Mouse (Mus musculus) CD4-positive, CD25-positive, alpha-beta regulatory T cell, adult 4 months (primary cell): ENCODE data around the gene Ermap. TPM values are rescaled to one million over a fixed set of nuclear protein-coding genes. Genes with fewer than 3 reads are reported as not detected.

Experiments
- ATAC-seq: one replicate; pipeline ENCODE4 v1.8.0; 2017
- polyA plus RNA-seq, 2 experiments: library from polyadenylated mRNA; unstranded; fragments of 100-300 nt; shearing (Covaris generic); gene quantifications; one replicate each; pipeline ENCODE4 v1.2.1; 2017

Gene Ermap
- polyA plus RNA-seq, 2 experiments from 2014 or later: not detected

DNA sequence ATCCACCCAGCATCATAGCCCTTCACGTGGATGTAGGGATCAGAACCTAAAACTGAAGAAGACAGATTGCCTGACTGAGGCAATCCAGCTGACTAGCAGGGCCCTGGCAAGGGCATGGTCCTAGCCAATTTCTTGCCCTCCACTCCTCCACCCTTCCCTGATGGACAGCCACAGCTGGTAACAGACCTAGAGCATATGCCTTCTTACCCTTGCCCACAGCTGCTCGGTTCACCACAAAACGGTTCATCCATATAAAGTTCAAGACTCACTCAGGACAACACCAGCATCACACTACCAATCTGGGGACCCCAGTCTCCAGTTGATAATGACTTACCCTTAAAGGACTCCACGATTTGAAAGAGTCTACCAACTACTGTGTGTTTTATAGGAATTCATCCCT, 4.0 kb downstream of the Ermap start:
- ATAC-seq: no peak

DNA sequence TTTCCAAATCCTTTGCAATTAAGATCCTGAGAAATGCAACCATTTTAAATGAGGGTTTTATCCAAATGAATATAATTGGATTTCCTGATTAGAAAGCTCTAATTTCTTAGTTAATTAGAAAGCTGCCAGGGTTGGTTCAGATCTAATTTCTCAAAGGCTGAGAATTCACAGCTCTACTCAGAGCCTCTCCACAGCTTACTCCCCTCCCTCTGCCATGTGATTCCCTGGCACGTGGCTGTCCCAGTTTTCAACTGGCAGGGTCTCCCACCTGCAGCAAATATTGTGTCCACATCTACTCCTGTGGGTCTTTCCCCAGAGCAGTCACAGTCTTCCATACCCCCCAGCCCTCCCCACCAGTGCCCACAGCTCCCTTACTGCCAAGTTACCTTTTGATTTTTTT, 6.3 kb downstream of the Ermap start:
- no peak for ATAC-seq

DNA sequence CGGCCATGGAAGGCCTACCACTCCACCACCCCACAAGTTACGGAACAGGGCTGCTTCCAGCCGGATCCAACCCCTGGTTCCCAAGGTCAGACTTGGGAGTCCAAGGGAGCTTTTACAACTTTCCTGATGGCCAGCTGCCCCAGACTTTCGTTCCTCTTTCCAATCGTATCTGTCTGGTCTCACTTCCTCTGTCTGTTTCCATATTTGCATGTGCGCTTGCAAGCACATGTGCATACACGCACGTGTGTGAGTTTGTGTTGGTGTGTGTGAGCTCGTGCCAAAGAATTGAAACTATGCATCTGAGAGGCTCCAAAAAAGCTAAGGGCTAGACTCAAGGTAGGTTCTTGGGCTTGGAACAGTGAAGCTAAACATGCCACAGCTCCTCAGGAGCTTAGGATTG, 8.4 kb downstream of the Ermap start:
- ATAC-seq: no peak

- ATAC-seq: no peak
Observed at GRCm38 (mm10) chr4:119180133-119180707, 9.6 kb downstream of the Ermap start.

DNA sequence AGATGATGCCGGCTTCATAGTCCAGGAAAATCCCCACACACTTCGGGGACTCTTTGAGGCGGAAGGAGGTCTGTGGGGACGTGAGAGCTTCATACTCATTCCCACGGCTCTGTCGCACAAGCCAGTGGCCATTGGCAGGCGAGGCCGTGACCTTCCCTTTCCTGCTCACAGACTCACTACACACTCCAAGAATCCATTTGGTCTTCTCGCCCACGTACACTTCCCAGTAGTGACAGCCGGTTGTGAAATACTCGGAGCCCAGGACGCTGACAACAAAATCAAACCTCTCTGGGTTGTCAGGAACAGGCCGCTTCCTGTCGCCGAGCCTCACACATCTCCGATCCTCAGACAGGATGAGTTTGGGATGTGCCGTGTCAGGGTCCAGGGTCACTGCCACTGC, 11.5 kb downstream of the Ermap start:
- no peak for ATAC-seq

GRCm38 (mm10) chr4:119177702-119178101, 12.1 kb downstream of the Ermap start:
- no peak for ATAC-seq

DNA sequence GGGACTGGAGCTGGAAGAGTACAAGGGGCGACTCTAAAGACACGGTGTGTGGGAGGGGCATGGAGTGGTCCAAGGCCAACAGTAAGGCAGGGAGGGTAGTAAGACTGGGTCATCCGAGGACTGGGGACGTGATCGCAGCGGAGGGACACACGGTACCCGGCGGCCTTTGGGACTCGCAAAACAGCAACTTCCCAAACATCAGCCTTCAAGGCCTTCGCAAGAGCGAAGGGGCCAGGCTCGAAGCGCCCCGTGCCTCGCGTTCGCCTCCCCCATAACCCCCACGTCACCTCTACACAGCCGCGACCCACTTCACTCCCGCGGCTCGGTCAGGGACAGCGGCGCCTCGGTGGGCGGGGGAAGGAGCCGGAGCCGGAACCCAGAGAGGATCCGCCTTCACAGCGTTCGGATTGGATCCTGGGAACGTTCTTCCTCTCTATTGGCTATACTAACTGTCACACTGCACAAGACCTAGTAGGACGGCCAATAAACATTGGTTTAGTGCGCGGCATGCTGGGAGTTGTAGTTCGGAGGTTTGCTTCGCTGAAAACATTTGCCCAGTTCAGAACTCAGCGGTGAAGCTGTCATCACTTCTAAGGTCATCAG, 15.9 kb downstream of the Ermap start, which contains the start of gene Zfp691:
Zfp691 (minus strand) TSS at position 345 of the 603 bp plus-strand sequence.
- ATAC-seq: peak; percentile 100

- no peak for ATAC-seq
Observed at GRCm38 (mm10) chr4:119172919-119173650, 16.7 kb downstream of the Ermap start.

DNA sequence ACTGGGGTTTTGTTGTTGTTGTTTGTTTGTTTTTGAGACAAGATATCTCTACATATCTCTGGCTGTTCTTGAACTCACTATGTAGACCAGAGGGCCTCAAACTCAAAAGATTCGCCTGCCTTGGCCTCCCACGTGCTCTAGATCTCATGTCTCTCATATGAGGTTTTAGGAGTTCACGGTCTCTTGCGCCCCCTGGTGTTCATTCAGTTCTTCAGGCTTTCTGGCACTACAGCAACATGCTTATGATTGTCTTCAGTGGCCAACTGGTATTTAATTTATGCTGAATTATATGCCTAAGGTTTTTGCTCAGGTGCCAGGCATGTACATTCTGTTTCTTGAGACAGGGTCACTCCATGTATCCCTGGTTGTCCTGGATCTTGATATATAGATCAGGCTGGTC, 22.1 kb downstream of the Ermap start:
- ATAC-seq: peak; percentile 91

- no peak for ATAC-seq
Observed at GRCm38 (mm10) chr4:119167068-119167467, 22.7 kb downstream of the Ermap start.

GRCm38 (mm10) chr4:119165916-119166315, 23.9 kb downstream of the Ermap start:
- no peak for ATAC-seq

GRCm38 (mm10) chr4:119162990-119163389, 26.8 kb downstream of the Ermap start:
- no peak for ATAC-seq

DNA sequence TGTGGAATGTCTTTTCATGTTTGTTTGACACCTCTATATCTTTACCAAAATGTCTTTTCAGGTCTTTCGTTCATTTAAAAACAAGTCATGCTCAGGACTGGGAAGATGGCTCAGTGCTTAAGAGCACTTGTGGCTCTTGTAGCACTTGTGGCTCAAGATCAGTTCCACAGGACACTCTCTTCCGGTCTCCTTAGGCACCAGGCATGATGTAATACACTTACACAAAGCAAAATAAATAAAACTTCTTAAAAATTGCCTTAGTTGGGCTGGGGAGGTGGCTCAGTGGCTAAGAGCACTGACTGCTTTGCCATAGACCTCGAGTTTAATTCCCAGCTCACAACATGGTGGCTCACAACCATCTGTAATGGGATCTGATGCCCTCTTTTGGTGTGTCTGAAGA, 28.5 kb downstream of the Ermap start:
- no peak for ATAC-seq

DNA sequence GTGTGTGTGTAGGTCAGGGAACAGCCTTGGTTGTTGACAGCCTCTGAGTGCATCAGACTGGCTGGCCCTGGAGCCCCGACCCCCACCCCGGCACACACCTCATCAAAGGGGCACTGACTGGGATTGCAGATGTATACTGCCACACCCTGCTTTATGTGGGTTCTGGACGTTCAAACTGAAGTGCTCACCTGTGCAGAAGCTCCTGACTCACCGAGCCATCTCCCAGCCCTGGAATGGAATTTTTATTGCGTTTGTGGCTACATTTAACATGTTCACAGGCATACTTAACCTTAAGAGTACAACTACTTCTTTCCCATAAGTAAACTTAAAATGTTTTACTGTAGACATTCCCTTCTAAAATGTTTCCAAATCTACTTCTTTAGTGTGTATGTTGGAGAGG, 31.9 kb downstream of the Ermap start:
- no peak for ATAC-seq

GRCm38 (mm10) chr4:119157186-119157585, 32.6 kb downstream of the Ermap start:
- peak; percentile 68 for ATAC-seq

GRCm38 (mm10) chr4:119148741-119149140, 41.1 kb downstream of the Ermap start:
- ATAC-seq: no peak

- no peak for ATAC-seq
Observed at GRCm38 (mm10) chr4:119147347-119147746, 42.5 kb downstream of the Ermap start.

- ATAC-seq: no peak
Observed at GRCm38 (mm10) chr4:119146816-119147215, 43.0 kb downstream of the Ermap start.

DNA sequence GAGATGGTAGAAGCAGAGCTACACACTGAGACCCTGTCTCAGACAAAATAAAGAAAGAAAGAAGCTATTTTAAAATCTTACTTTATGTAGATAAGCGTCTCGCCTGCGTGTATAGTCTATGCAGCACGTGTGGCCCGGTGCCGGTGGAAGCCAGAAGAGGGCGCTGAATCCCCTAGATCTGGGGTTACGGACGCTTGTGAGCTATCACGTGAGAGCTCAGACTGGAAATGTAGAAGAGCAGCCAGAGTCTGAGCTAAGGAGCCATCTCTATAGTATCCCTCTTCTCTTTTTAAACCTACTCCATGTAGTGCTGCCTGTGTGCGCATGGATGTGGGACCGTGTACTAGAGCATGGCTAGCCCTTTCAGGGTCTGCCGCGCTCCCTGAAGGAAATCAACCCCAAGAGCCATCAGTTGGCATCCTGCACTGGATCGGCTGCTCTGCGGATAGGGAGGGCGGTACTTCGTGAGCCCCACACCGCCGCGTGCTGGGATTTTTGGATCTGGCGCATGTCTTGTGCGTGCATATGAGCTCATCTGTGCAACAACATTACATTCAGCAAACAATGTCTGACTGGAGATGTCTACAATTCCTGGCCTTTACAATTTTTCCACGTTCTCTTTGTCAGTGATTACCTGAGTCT, 47.5 kb downstream of the Ermap start:
- no peak for ATAC-seq

- ATAC-seq: no peak
Observed at GRCm38 (mm10) chr4:119141191-119141590, 48.6 kb downstream of the Ermap start.

DNA sequence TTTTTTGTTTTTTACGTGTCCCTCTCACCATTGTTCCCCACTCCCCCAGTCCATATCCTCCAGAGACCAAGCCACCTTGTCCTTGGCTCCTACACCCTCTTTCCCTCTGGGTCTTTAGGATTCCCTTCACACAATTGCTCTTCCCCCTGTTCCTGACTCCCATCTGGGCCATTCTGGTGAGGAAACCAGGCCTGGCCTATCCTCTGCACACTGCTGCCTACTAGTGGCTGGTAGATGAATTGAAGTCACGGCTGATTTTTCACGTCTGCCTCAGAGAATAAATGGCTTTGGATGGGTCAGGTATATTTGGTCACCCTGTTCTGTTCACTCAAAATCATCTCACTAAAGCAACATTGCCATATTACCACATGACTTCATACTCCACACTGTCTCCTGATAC, 49.7 kb downstream of the Ermap start:
- peak; percentile 79 for ATAC-seq

GRCm38 (mm10) chr4:119138776-119139175, 51.0 kb downstream of the Ermap start:
- no peak for ATAC-seq

- no peak for ATAC-seq
Observed at GRCm38 (mm10) chr4:119138171-119138570, 51.6 kb downstream of the Ermap start.

- no peak for ATAC-seq
Observed at GRCm38 (mm10) chr4:119137313-119137712, 52.5 kb downstream of the Ermap start.
